Mouse (Mus musculus) lung, adult 2 months (tissue): ENCODE measurements around the gene Usp24.

Source experiments
- CTCF ChIP-seq: fragments of 200-500 bp; IDR thresholded peaks from 2 replicates; pipeline ENCODE4 v1.5.1; 2011; ENCODE audit warnings: mild to moderate bottlenecking, low read length, control low read depth; ENCODE audit not compliant: insufficient read depth
- POLR2A ChIP-seq: fragments of 200-500 bp; IDR thresholded peaks from 2 replicates; pipeline ENCODE4 v1.6.1; 2011; ENCODE audit warnings: low read depth, mild to moderate bottlenecking, control low read depth, low read length, borderline replicate concordance; ENCODE audit errors: extremely low read depth

DNA sequence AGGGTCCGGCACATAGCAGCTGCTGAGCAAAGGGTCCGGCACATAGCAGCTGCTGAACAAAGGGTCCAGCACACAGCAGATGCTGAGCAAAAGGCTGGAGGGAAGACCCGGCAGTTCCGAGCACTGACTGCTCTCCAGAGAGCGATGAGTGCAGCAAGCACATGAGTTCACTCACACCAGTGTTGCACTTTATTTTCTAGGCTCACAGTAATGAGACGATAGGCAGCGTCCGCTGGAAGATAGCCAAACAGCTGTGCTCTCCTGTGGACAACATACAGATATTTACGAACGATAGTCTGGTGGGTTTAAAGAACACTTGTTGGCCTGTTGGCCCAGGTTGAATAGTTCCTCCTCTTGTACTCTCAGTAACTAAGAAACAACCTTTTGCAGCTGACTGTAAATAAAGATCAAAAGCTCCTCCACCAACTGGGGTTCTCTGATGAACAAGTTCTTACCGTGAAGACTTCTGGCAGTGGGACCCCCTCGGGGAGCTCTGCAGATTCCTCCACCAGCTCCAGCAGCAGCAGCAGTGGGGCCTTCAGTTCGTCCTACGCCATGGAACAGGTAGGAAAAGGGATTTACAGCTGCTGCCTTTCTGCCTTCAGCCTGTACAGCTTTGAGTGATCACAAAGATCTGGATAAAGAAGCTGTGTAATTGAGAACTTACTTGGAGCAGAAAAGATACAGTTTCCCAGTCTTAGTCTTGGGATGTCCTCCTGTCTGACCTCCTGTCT, 63.0 kb downstream of the Usp24 start:
- TF ChIP-seq CTCF, result no peak
- no peak for TF ChIP-seq POLR2A
